Mouse (Mus musculus) forebrain, embryonic 11.5 days (tissue): Measurements from ENCODE around the gene Fstl3. TPM values are rescaled to one million over a fixed set of nuclear protein-coding genes. Genes with fewer than 3 reads are reported as not detected.
A peak's percentile ranks its signal among the peaks of the same experiment; 100 is the strongest.

Experiments used
- ATAC-seq: fragments of 200-750 bp; cut with Nextera tagmentation; replicated peaks from 2 replicates; pipeline ENCODE4 v1.8.0; 2017; ENCODE audit warnings: moderate TSS enrichment; ENCODE audit not compliant: low FRiP score
- DNase-seq: peaks from one replicate; pipeline ENCODE4 v3.0.0-alpha.2; 2017; ENCODE audit warnings: low spot score
- H3K27ac ChIP-seq: fragments of 300-500 bp; sonication (generic); 2 replicates; pipeline ENCODE4 v1.5.1; 2014; ENCODE audit warnings: low read depth, low read length
- H3K27me3 ChIP-seq: fragments of 300-500 bp; sonication (generic); 2 replicates; pipeline ENCODE4 v1.6.1; 2014; ENCODE audit warnings: mild to moderate bottlenecking, low read length, mixed read lengths; ENCODE audit not compliant: control insufficient read depth, insufficient read depth
- H3K36me3 ChIP-seq: fragments of 300-500 bp; sonication (generic); 2 replicates; pipeline ENCODE4 v1.6.1; 2014; ENCODE audit warnings: mild to moderate bottlenecking, low read length, moderate library complexity, mixed read lengths; ENCODE audit not compliant: control insufficient read depth, insufficient read depth
- H3K4me1 ChIP-seq: fragments of 300-500 bp; sonication (generic); replicated peaks from 2 replicates; pipeline ENCODE4 v1.6.1; 2014; ENCODE audit warnings: low read length, mixed read lengths; ENCODE audit not compliant: control insufficient read depth, insufficient read depth
- H3K4me2 ChIP-seq: fragments of 300-500 bp; sonication (generic); 2 replicates; pipeline ENCODE4 v1.6.1; 2014; ENCODE audit warnings: low read depth, mild to moderate bottlenecking, low read length, moderate library complexity, mixed read lengths; ENCODE audit not compliant: severe bottlenecking
- H3K4me3 ChIP-seq: fragments of 300-500 bp; sonication (generic); 2 replicates; pipeline ENCODE4 v1.5.1; 2014; ENCODE audit warnings: low read depth, low read length
- H3K9ac ChIP-seq: fragments of 300-500 bp; sonication (generic); 2 replicates; pipeline ENCODE4 v1.6.1; 2014; ENCODE audit warnings: low read length
- H3K9me3 ChIP-seq: fragments of 300-500 bp; sonication (generic); 2 replicates; pipeline ENCODE4 v1.6.1; 2016; ENCODE audit warnings: low read length, mixed read lengths; ENCODE audit not compliant: control insufficient read depth
- WGBS: fragments of 180-500 bp; shearing (Covaris S2); extraction: QIAGEN DNeasy Blood & Tissue Kit; methylation state at CpG from one replicate; pipeline ENCODE4 v1.1.7; 2014; 5-methylcytosine and 5-hydroxymethylcytosine counted together
- polyA plus RNA-seq: library from polyadenylated mRNA; unstranded; fragments of >200 nt; fragmentation: Nextera tagmentation; extraction: Ambion mirVana; gene quantifications from 2 replicates; pipeline ENCODE4 v1.2.1, GENCODE M21; 2014

The Fstl3 gene
- polyA plus RNA-seq, 1 experiment from 2014 or later: 1.0 TPM

- ATAC-seq (no peak), DNase-seq (no peak)
- H3K9me3 ChIP-seq: peaks cover 6% of the 10 kb centered on the region; the same call in 1 of the 2 replicates
- peaks cover 30% of the 10 kb centered on the region for H3K27me3 ChIP-seq
- H3K4me3 ChIP-seq: no peak overlapping the region
- H3K4me1 ChIP-seq: peaks cover 10% of the 10 kb centered on the region
- no peak overlapping the region for H3K4me2 ChIP-seq
- H3K36me3 ChIP-seq: no peaks in the 10 kb centered on the region
- no peak overlapping the region for H3K9ac ChIP-seq
- no peak overlapping the region for H3K27ac ChIP-seq
- 75% methylated on average over 5 of the region's 5 CpGs for WGBS
Observed at GRCm38 (mm10) chr10:79774486-79775279, 2.4 kb upstream of the Fstl3 start.

DNA sequence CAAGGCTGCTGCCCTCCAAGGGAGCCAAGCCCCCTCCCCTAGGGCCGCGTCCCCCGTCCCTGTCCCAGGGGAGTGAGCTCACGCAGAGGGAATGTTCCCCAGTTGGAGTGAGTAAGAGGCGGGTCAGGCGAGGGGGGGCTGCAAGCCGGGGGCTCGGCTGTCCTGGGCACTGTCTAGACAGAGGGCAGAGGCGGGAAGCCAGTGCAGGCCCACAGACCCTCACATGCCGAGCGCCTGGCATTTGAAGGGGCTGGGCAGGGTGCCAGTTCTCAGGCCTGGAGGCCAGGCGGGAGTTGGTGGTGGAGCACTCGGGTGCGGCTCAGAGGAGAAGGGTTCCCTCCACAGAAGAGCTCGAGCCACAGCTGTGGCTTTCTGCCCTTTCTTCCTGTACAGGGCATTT lies 934 bp downstream of the Fstl3 start:
- Histone ChIP-seq H3K9me3 (peaks cover 6% of the 10 kb centered on the region; the same call in 1 of the 2 replicates), H3K4me3 (no peak overlapping the region), H3K4me2 (no peak overlapping the region), H3K9ac (no peak overlapping the region), H3K27ac (no peak overlapping the region), H3K27me3 (peaks cover 37% of the 10 kb centered on the region), H3K36me3 (no peaks in the 10 kb centered on the region), H3K4me1 (peaks cover 15% of the 10 kb centered on the region)
- whole genome bisulfite sequencing: 19% methylated on average over 15 of the region's 15 CpGs
- DNase-seq: peak; percentile 68
- ATAC-seq: no peak

GRCm38 (mm10) chr10:79779193-79779592 lies 2.1 kb downstream of the Fstl3 start:
- no peaks in the 10 kb centered on the region for H3K36me3 ChIP-seq
- 11% methylated on average over 2 of the region's 2 CpGs for WGBS
- no peak overlapping the region for H3K9ac ChIP-seq
- DNase-seq: peak; percentile 50
- H3K27ac ChIP-seq: no peak overlapping the region
- H3K9me3 ChIP-seq: peaks cover 6% of the 10 kb centered on the region; the same call in 1 of the 2 replicates
- no peak overlapping the region for H3K4me3 ChIP-seq
- no peak overlapping the region for H3K4me2 ChIP-seq
- H3K4me1 ChIP-seq: peaks cover 15% of the 10 kb centered on the region
- ATAC-seq: no peak
- peaks cover 39% of the 10 kb centered on the region for H3K27me3 ChIP-seq

DNA sequence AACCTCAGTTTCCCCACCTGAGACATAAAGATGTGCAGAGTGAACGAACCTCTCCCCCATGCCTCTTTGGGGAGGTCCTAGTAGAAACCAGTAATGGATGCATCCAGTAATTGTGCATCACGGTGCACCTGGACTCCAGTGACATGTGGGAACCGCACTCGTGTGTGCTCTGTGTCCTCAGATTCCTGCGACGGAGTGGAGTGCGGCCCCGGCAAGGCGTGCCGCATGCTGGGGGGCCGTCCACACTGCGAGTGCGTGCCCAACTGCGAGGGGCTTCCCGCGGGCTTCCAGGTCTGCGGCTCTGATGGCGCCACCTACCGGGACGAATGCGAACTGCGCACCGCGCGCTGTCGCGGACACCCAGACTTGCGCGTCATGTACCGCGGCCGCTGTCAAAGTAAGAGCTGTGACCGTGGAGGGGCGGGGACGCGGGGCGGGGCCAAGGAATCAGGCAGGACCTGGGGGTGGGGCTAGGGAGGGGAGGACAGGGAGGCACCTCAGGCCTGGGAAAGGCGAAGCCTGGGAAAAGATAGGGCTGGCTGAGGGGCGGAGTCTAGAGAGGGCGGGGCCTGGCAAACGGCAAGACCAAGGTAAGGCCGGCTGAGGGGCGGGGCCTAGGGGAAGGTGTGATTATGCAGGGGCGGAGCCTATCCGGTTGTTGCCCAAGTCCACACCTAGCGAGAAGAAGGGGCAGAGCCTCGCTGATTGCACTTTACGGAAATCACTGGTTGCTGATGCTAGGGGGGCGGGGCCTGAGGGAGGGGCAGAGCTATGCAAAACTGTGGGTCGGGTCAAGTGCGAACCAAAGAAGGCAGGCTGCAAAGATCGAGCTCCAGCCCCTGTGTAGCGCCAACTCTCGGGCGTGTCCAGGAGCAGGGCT lies 3.0 kb downstream of the Fstl3 start:
- DNase-seq (peak; percentile 99), ATAC-seq (peak; percentile 90)
- Histone ChIP-seq H3K4me1 (peaks cover 15% of the 10 kb centered on the region), H3K27me3 (peaks cover 40% of the 10 kb centered on the region), H3K9ac (no peak overlapping the region), H3K36me3 (no peaks in the 10 kb centered on the region), H3K4me2 (peak overlapping the region; percentile 62), H3K9me3 (peaks cover 4% of the 10 kb centered on the region; the same call in 1 of the 2 replicates), H3K4me3 (peak overlapping the region; percentile 28), H3K27ac (no peak overlapping the region)
- WGBS: 1% methylated on average over 55 of the region's 55 CpGs

GRCm38 (mm10) chr10:79780664-79781015 lies 3.6 kb downstream of the Fstl3 start:
- Histone ChIP-seq H3K9ac (no peak overlapping the region), H3K4me2 (peak overlapping the region; percentile 62), H3K4me1 (peaks cover 15% of the 10 kb centered on the region), H3K9me3 (no peaks in the 10 kb centered on the region), H3K36me3 (no peaks in the 10 kb centered on the region), H3K27me3 (peaks cover 40% of the 10 kb centered on the region), H3K4me3 (peak overlapping the region; percentile 28), H3K27ac (no peak overlapping the region)
- DNase-seq (peak; percentile 81), ATAC-seq (peak; percentile 9; the same call in 1 of the 2 replicates)
- WGBS: 3% methylated on average over 13 of the region's 13 CpGs

- H3K9ac ChIP-seq: no peak overlapping the region
- H3K4me1 ChIP-seq: peaks cover 15% of the 10 kb centered on the region
- peak overlapping the region; percentile 62 for H3K4me2 ChIP-seq
- H3K27me3 ChIP-seq: peaks cover 40% of the 10 kb centered on the region
- no peak overlapping the region for H3K27ac ChIP-seq
- H3K36me3 ChIP-seq: no peaks in the 10 kb centered on the region
- ATAC-seq (no peak), DNase-seq (no peak)
- H3K9me3 ChIP-seq: no peaks in the 10 kb centered on the region
- H3K4me3 ChIP-seq: no peak overlapping the region
- 30% methylated on average over 21 of the region's 21 CpGs for WGBS
Observed at GRCm38 (mm10) chr10:79781139-79781538, 4.1 kb downstream of the Fstl3 start.

GRCm38 (mm10) chr10:79781956-79782355 lies 4.9 kb downstream of the Fstl3 start:
- no peak for ATAC-seq
- Histone ChIP-seq H3K36me3 (no peaks in the 10 kb centered on the region), H3K9me3 (no peaks in the 10 kb centered on the region), H3K9ac (no peak overlapping the region), H3K4me3 (no peak overlapping the region), H3K4me1 (peaks cover 14% of the 10 kb centered on the region), H3K27ac (no peak overlapping the region), H3K27me3 (peaks cover 37% of the 10 kb centered on the region), H3K4me2 (no peak overlapping the region)
- DNase-seq: no peak
- WGBS: 55% methylated on average over 5 of the region's 5 CpGs

DNA sequence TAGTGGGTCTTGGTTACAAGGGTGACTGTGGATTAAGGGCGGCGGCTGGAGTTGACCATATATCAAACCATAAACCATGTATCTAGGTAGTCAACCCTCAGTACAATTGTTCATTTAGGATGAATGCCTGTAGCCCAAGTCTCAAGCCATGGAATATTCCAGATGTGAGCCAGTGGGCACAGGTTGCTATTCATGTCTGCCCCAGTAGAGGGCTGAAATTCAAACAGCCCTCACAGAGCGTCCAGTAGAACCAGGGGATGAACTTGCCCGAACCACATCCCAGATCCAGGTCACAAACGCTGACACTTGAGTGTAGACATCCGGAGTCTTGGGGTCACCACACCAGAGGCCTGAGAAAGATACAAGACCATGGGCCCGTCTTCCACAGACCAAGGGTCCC lies 6.0 kb downstream of the Fstl3 start:
- Histone ChIP-seq H3K36me3 (no peaks in the 10 kb centered on the region), H3K4me1 (peaks cover 9% of the 10 kb centered on the region), H3K9me3 (no peaks in the 10 kb centered on the region), H3K9ac (no peak overlapping the region), H3K4me2 (no peak overlapping the region), H3K27ac (no peak overlapping the region), H3K27me3 (peaks cover 26% of the 10 kb centered on the region), H3K4me3 (no peak overlapping the region)
- ATAC-seq: no peak
- 64% methylated on average over 7 of the region's 7 CpGs for WGBS
- DNase-seq: no peak
